Mouse (Mus musculus): ENCODE measurements around the gene Cpsf3. TPM values are rescaled to one million over a fixed set of nuclear protein-coding genes. Genes with fewer than 3 reads are reported as not detected.

Cpsf3 gene
- polyA plus RNA-seq, 1 experiment: 80.1 TPM

GRCm38 (mm10) chr12:21298856-21299255 lies 13.7 kb downstream of the Cpsf3 start:
- TF ChIP-seq CTCF (IDR thresholded peaks at IDR 0.05; ENCODE audit: borderline replicate concordance, extremely low read depth, insufficient read depth, insufficient read length): no peak
- no peak for DNase-seq (ENCODE audit: low read depth)

GRCm38 (mm10) chr12:21301324-21301723 lies 16.1 kb downstream of the Cpsf3 start:
- TF ChIP-seq CTCF (IDR thresholded peaks at IDR 0.05; ENCODE audit: borderline replicate concordance, extremely low read depth, insufficient read depth, insufficient read length): no peak
- DNase-seq (ENCODE audit: low read depth): no peak

- no peak for DNase-seq (ENCODE audit: low read depth)
- no peak for TF ChIP-seq POLR2A (IDR thresholded peaks at IDR 0.05; ENCODE audit: borderline replicate concordance, extremely low read depth, insufficient read depth, insufficient read length, poor library complexity, severe bottlenecking)
- TF ChIP-seq CTCF (IDR thresholded peaks at IDR 0.05; ENCODE audit: borderline replicate concordance, extremely low read depth, insufficient read depth, insufficient read length): no peak
Measured at GRCm38 (mm10) chr12:21301932-21302331, 16.7 kb downstream of the Cpsf3 start.

- no peak for DNase-seq (ENCODE audit: low read depth)
- TF ChIP-seq CTCF (IDR thresholded peaks at IDR 0.05; ENCODE audit: borderline replicate concordance, extremely low read depth, insufficient read depth, insufficient read length) (no peak), POLR2A (IDR thresholded peaks at IDR 0.05; ENCODE audit: borderline replicate concordance, extremely low read depth, insufficient read depth, insufficient read length, poor library complexity, severe bottlenecking) (no peak)
Measured at GRCm38 (mm10) chr12:21302361-21302783, 17.2 kb downstream of the Cpsf3 start.

GRCm38 (mm10) chr12:21305741-21306140 lies 20.6 kb downstream of the Cpsf3 start:
- TF ChIP-seq CTCF (IDR thresholded peaks at IDR 0.05; ENCODE audit: borderline replicate concordance, extremely low read depth, insufficient read depth, insufficient read length): no peak
- no peak for TF ChIP-seq POLR2A (IDR thresholded peaks at IDR 0.05; ENCODE audit: borderline replicate concordance, extremely low read depth, insufficient read depth, insufficient read length, poor library complexity, severe bottlenecking)
- DNase-seq (ENCODE audit: low read depth): no peak

GRCm38 (mm10) chr12:21306721-21307120 lies 21.5 kb downstream of the Cpsf3 start:
- no peak for TF ChIP-seq CTCF (IDR thresholded peaks at IDR 0.05; ENCODE audit: borderline replicate concordance, extremely low read depth, insufficient read depth, insufficient read length)
- TF ChIP-seq POLR2A (IDR thresholded peaks at IDR 0.05; ENCODE audit: borderline replicate concordance, extremely low read depth, insufficient read depth, insufficient read length, poor library complexity, severe bottlenecking): no peak
- no peak for DNase-seq (ENCODE audit: low read depth)

GRCm38 (mm10) chr12:21312201-21312600 lies 27.0 kb downstream of the Cpsf3 start:
- no peak for DNase-seq (ENCODE audit: low read depth)
- no peak for TF ChIP-seq CTCF (IDR thresholded peaks at IDR 0.05; ENCODE audit: borderline replicate concordance, extremely low read depth, insufficient read depth, insufficient read length)
- TF ChIP-seq POLR2A (IDR thresholded peaks at IDR 0.05; ENCODE audit: borderline replicate concordance, extremely low read depth, insufficient read depth, insufficient read length, poor library complexity, severe bottlenecking): no peak

GRCm38 (mm10) chr12:21315923-21316868 lies 31.0 kb downstream of the Cpsf3 start, which contains the start of gene Iah1:
TSS of gene Iah1 (plus strand) at chr12:21316389.
- peak; percentile 86 for DNase-seq (ENCODE audit: low read depth)
- TF ChIP-seq POLR2A (IDR thresholded peaks at IDR 0.05; ENCODE audit: borderline replicate concordance, extremely low read depth, insufficient read depth, insufficient read length, poor library complexity, severe bottlenecking): peak; percentile 54; the same call in 1 of the 2 replicates
- TF ChIP-seq CTCF (IDR thresholded peaks at IDR 0.05; ENCODE audit: borderline replicate concordance, extremely low read depth, insufficient read depth, insufficient read length): no peak

GRCm38 (mm10) chr12:21316869-21317265 lies 31.7 kb downstream of the Cpsf3 start:
- no peak for TF ChIP-seq POLR2A (IDR thresholded peaks at IDR 0.05; ENCODE audit: borderline replicate concordance, extremely low read depth, insufficient read depth, insufficient read length, poor library complexity, severe bottlenecking)
- no peak for TF ChIP-seq CTCF (IDR thresholded peaks at IDR 0.05; ENCODE audit: borderline replicate concordance, extremely low read depth, insufficient read depth, insufficient read length)
- DNase-seq (ENCODE audit: low read depth): peak; percentile 20

- TF ChIP-seq POLR2A (IDR thresholded peaks at IDR 0.05; ENCODE audit: borderline replicate concordance, extremely low read depth, insufficient read depth, insufficient read length, poor library complexity, severe bottlenecking): no peak
- peak; percentile 74; the same call in 1 of the 2 replicates for TF ChIP-seq CTCF (IDR thresholded peaks at IDR 0.05; ENCODE audit: borderline replicate concordance, extremely low read depth, insufficient read depth, insufficient read length)
- DNase-seq (ENCODE audit: low read depth): peak; percentile 71
Measured at GRCm38 (mm10) chr12:21318143-21318895, 33.1 kb downstream of the Cpsf3 start.

- TF ChIP-seq CTCF (IDR thresholded peaks at IDR 0.05; ENCODE audit: borderline replicate concordance, extremely low read depth, insufficient read depth, insufficient read length) (no peak), POLR2A (IDR thresholded peaks at IDR 0.05; ENCODE audit: borderline replicate concordance, extremely low read depth, insufficient read depth, insufficient read length, poor library complexity, severe bottlenecking) (no peak)
Measured at GRCm38 (mm10) chr12:21320317-21320716, 35.1 kb downstream of the Cpsf3 start.

More at GRCm38 (mm10) chr12:21320317-21320716, 35.1 kb downstream of the Cpsf3 start:
- DNase-seq (ENCODE audit: low read depth): no peak

Measured in brain, embryonic 14.5 days (tissue).